Mouse (Mus musculus) naive thymus-derived CD4-positive, alpha-beta T cell, adult 5 months (primary cell): ENCODE measurements around the gene Esp34. TPM values are rescaled to one million over a fixed set of nuclear protein-coding genes. Genes with fewer than 3 reads are reported as not detected.

ENCODE experiments used
- polyA plus RNA-seq: library from polyadenylated mRNA; unstranded; fragments of 100-300 nt; shearing (Covaris generic); gene quantifications from one replicate; pipeline ENCODE4 v1.2.1, GENCODE M21; 2017

Gene Esp34
- 0.32 TPM for polyA plus RNA-seq

DNA sequence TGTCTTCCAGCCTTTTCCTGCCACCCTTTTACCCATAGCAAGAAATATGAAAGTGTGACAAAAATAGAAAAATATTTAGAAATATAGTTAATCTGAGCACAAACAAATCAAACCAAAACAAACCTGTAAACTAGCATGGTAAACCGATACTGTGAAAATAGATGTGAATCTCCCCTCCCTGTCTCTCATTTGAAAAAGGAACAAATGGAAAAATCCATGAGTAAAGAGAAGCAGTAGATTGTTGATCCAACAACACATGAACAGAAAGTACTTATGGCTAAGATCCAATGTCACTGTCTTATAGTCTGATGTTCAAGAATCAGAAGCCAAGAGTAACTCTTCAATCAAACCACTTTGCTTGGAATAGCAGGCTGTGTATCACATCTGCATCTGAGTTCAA is at the start of gene Esp34:
Gene Esp34, plus strand, starts transcription at position 301 of the 400 bp plus-strand sequence.

Other genes with a start within 250 kb of the Esp34 start
- gene Olfr137, start 246.6 kb upstream of the Esp34 start, polyA plus RNA-seq = not detected
- not detected for gene Olfr136, start 224.4 kb upstream of the Esp34 start, polyA plus RNA-seq
- not detected for gene Esp36, start 134.0 kb upstream of the Esp34 start, polyA plus RNA-seq
- gene Esp31, start 85.3 kb downstream of the Esp34 start, polyA plus RNA-seq = not detected